Mouse (Mus musculus) olfactory bulb, adult 2 months (tissue): ENCODE results near the gene Kxd1.

ENCODE experiments used
- CTCF ChIP-seq: fragments of 200-500 bp; IDR thresholded peaks from 2 replicates; pipeline ENCODE4 v1.5.1; 2012; ENCODE audit warnings: low read depth, mild to moderate bottlenecking, low read length, moderate library complexity; ENCODE audit not compliant: insufficient read depth
- POLR2A ChIP-seq: fragments of 200-500 bp; IDR thresholded peaks from 2 replicates; pipeline ENCODE4 v1.6.1; 2012; ENCODE audit warnings: mild to moderate bottlenecking, low read depth, low read length, moderate library complexity; ENCODE audit not compliant: insufficient read depth

DNA sequence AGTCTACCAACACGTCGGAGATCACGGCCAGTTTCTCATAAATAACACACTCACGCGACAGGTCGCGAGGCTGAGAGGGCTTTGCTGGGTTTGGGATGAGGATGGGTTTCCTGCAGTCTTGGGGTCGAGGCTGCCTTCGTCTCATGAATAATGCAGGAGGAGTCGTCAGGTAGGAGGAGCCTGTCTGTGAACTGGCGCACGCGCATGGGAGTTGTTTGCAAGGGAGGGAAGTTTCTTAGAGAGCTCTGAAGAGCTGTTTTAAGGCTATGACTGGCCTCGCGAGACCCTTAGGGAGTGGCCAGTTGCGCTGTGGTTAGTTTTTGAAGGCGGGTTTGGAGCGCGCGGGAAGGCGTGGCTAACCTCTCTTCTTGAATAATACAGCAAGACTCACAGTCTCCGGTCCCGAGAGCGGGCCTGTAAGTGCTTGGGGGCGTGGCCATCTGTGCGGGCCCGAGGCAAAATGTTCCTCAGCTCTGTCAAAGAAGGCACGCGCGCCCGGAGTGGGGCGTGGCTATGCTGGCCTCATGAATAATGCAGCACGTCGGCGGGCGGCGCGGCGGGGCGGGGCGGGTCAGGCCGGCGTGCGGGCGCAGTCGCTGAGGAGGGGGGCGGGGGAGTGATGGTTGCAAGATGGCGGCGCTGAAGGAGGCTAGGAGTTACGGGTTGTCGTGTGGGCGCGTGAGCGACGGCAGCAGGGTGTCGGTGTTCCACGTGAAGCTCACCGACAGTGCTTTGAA is 11.5 kb upstream of the Kxd1 start, which contains the start of gene Ell:
- TF ChIP-seq POLR2A = peak; percentile 62
- no peak for TF ChIP-seq CTCF
